Mouse (Mus musculus) midbrain, embryonic 10.5 days (tissue): ENCODE measurements at regions not wholly inside any gene's neighbourhood (a gene's known extent, or its start where the extent isn't known, plus 50 kb on each side); places are given as distances from the start of the nearest gene placed in this dataset.

Source experiments
- DNase-seq: peaks from one replicate; pipeline ENCODE4 v3.0.0-alpha.2; 2017; ENCODE audit warnings: low spot score
- H3K27ac ChIP-seq: fragments of 300-500 bp; sonication (generic); replicated peaks from 2 replicates; pipeline ENCODE4 v1.5.1; 2016; ENCODE audit warnings: mild to moderate bottlenecking
- H3K27me3 ChIP-seq: fragments of 300-500 bp; sonication (generic); 2 replicates; pipeline ENCODE4 v1.6.1; 2016; ENCODE audit warnings: low read depth, mild to moderate bottlenecking; ENCODE audit not compliant: poor library complexity, severe bottlenecking
- H3K36me3 ChIP-seq: fragments of 300-500 bp; sonication (generic); 2 replicates; pipeline ENCODE4 v1.6.1; 2016; ENCODE audit warnings: mild to moderate bottlenecking, moderate library complexity
- H3K4me1 ChIP-seq: fragments of 300-500 bp; sonication (generic); 2 replicates; pipeline ENCODE4 v1.6.1; 2016
- H3K4me3 ChIP-seq: fragments of 300-500 bp; sonication (generic); 2 replicates; pipeline ENCODE4 v1.5.1; 2016; ENCODE audit warnings: mild to moderate bottlenecking, moderate library complexity
- H3K9me3 ChIP-seq: fragments of 300-500 bp; sonication (generic); replicated peaks from 2 replicates; pipeline ENCODE4 v1.6.1; 2016; ENCODE audit warnings: mild to moderate bottlenecking
- WGBS: fragments of 180-500 bp; shearing (Covaris S2); methylation state at CpG from one replicate; pipeline ENCODE4 v1.1.7; 2016; 5-methylcytosine and 5-hydroxymethylcytosine counted together

- Histone ChIP-seq H3K4me1 (no peaks in the 10 kb centered on the region), H3K27me3 (no peaks in the 10 kb centered on the region), H3K27ac (no peak overlapping the region), H3K36me3 (no peaks in the 10 kb centered on the region), H3K9me3 (no peaks in the 10 kb centered on the region), H3K4me3 (no peak overlapping the region)
- 86% methylated on average over 4 of the region's 4 CpGs for whole genome bisulfite sequencing
- DNase-seq = no peak
Observed at GRCm38 (mm10) chr10:67384568-67384958, 99.5 kb upstream of the Nrbf2 start.

- no peaks in the 10 kb centered on the region for H3K4me1 ChIP-seq
- H3K27me3 ChIP-seq = no peaks in the 10 kb centered on the region
- H3K36me3 ChIP-seq = no peaks in the 10 kb centered on the region
- 88% methylated on average over 5 of the region's 5 CpGs for WGBS
- no peaks in the 10 kb centered on the region for H3K9me3 ChIP-seq
- no peak overlapping the region for H3K4me3 ChIP-seq
- H3K27ac ChIP-seq = no peak overlapping the region
- no peak for DNase-seq
Observed at GRCm38 (mm10) chr10:67385966-67386365, 100.9 kb upstream of the Nrbf2 start.

GRCm38 (mm10) chr10:67388755-67389154, 103.7 kb upstream of the Nrbf2 start:
- Histone ChIP-seq H3K27ac (no peak overlapping the region), H3K4me1 (peaks cover 8% of the 10 kb centered on the region; the same call in 1 of the 2 replicates), H3K9me3 (no peaks in the 10 kb centered on the region), H3K27me3 (no peaks in the 10 kb centered on the region), H3K4me3 (no peak overlapping the region), H3K36me3 (no peaks in the 10 kb centered on the region)
- 86% methylated on average over 6 of the region's 6 CpGs for WGBS
- no peak for DNase-seq

- WGBS = 71% methylated on average over 5 of the region's 5 CpGs
- no peaks in the 10 kb centered on the region for H3K4me1 ChIP-seq
- H3K36me3 ChIP-seq = no peaks in the 10 kb centered on the region
- no peaks in the 10 kb centered on the region for H3K27me3 ChIP-seq
- no peaks in the 10 kb centered on the region for H3K9me3 ChIP-seq
- no peak overlapping the region for H3K27ac ChIP-seq
- no peak overlapping the region for H3K4me3 ChIP-seq
- DNase-seq = no peak
Observed at GRCm38 (mm10) chr10:67400434-67400833, 115.3 kb upstream of the Nrbf2 start.

- Histone ChIP-seq H3K4me1 (no peaks in the 10 kb centered on the region), H3K27me3 (no peaks in the 10 kb centered on the region), H3K9me3 (no peaks in the 10 kb centered on the region), H3K27ac (no peak overlapping the region), H3K36me3 (no peaks in the 10 kb centered on the region), H3K4me3 (no peak overlapping the region)
- DNase-seq = no peak
- WGBS = 66% methylated on average over 6 of the region's 6 CpGs
Observed at GRCm38 (mm10) chr10:67401409-67401808, 116.3 kb upstream of the Nrbf2 start.

- H3K27ac ChIP-seq = no peak overlapping the region
- H3K36me3 ChIP-seq = no peaks in the 10 kb centered on the region
- no peaks in the 10 kb centered on the region for H3K27me3 ChIP-seq
- DNase-seq = no peak
- H3K4me1 ChIP-seq = no peaks in the 10 kb centered on the region
- H3K9me3 ChIP-seq = no peaks in the 10 kb centered on the region
- H3K4me3 ChIP-seq = no peak overlapping the region
- WGBS = 90% methylated on average over 8 of the region's 8 CpGs
Observed at GRCm38 (mm10) chr10:67417529-67417928, 117.7 kb upstream of the Egr2 start.

GRCm38 (mm10) chr10:67420761-67421160, 114.5 kb upstream of the Egr2 start:
- H3K36me3 ChIP-seq = no peaks in the 10 kb centered on the region
- H3K4me3 ChIP-seq = no peak overlapping the region
- no peaks in the 10 kb centered on the region for H3K4me1 ChIP-seq
- WGBS = 85% methylated on average over 5 of the region's 5 CpGs
- H3K9me3 ChIP-seq = 0 out of 2 replicates have a peak, but pooled peaks cover 7% of the 10 kb centered on the region
- H3K27ac ChIP-seq = no peak overlapping the region
- no peaks in the 10 kb centered on the region for H3K27me3 ChIP-seq
- DNase-seq = no peak

- Histone ChIP-seq H3K9me3 (0 out of 2 replicates have a peak, but pooled peaks cover 7% of the 10 kb centered on the region), H3K27me3 (no peaks in the 10 kb centered on the region), H3K27ac (no peak overlapping the region), H3K36me3 (no peaks in the 10 kb centered on the region), H3K4me1 (peaks cover 7% of the 10 kb centered on the region; the same call in 1 of the 2 replicates), H3K4me3 (no peak overlapping the region)
- WGBS = 94% methylated on average over 6 of the region's 6 CpGs
- DNase-seq = no peak
Observed at GRCm38 (mm10) chr10:67425407-67425806, 109.9 kb upstream of the Egr2 start.

GRCm38 (mm10) chr10:67427220-67427619, 108.1 kb upstream of the Egr2 start:
- Histone ChIP-seq H3K4me1 (peaks cover 7% of the 10 kb centered on the region; the same call in 1 of the 2 replicates), H3K9me3 (0 out of 2 replicates have a peak, but pooled peaks cover 7% of the 10 kb centered on the region), H3K36me3 (no peaks in the 10 kb centered on the region), H3K27me3 (no peaks in the 10 kb centered on the region), H3K27ac (peak overlapping the region; percentile 49; the same call in 1 of the 2 replicates), H3K4me3 (no peak overlapping the region)
- DNase-seq = peak; percentile 16
- WGBS = 35% methylated on average over 10 of the region's 10 CpGs

GRCm38 (mm10) chr10:67430805-67431204, 104.5 kb upstream of the Egr2 start:
- DNase-seq = no peak
- Histone ChIP-seq H3K4me3 (no peak overlapping the region), H3K4me1 (peaks cover 7% of the 10 kb centered on the region; the same call in 1 of the 2 replicates), H3K9me3 (no peaks in the 10 kb centered on the region), H3K36me3 (no peaks in the 10 kb centered on the region), H3K27ac (no peak overlapping the region), H3K27me3 (no peaks in the 10 kb centered on the region)
- WGBS = 92% methylated on average over 2 of the region's 2 CpGs

GRCm38 (mm10) chr10:67439042-67439635, 96.1 kb upstream of the Egr2 start:
- H3K4me3 ChIP-seq = no peak overlapping the region
- no peaks in the 10 kb centered on the region for H3K4me1 ChIP-seq
- 94% methylated on average over 15 of the region's 15 CpGs for WGBS
- H3K27ac ChIP-seq = no peak overlapping the region
- no peaks in the 10 kb centered on the region for H3K9me3 ChIP-seq
- H3K27me3 ChIP-seq = no peaks in the 10 kb centered on the region
- no peaks in the 10 kb centered on the region for H3K36me3 ChIP-seq
- DNase-seq = no peak

- 86% methylated on average over 5 of the region's 5 CpGs for WGBS
- Histone ChIP-seq H3K4me3 (no peak overlapping the region), H3K36me3 (no peaks in the 10 kb centered on the region), H3K27me3 (no peaks in the 10 kb centered on the region), H3K4me1 (no peaks in the 10 kb centered on the region), H3K9me3 (no peaks in the 10 kb centered on the region), H3K27ac (no peak overlapping the region)
- DNase-seq = no peak
Observed at GRCm38 (mm10) chr10:67439844-67440243, 95.4 kb upstream of the Egr2 start.

- H3K36me3 ChIP-seq = no peaks in the 10 kb centered on the region
- no peaks in the 10 kb centered on the region for H3K9me3 ChIP-seq
- no peaks in the 10 kb centered on the region for H3K27me3 ChIP-seq
- no peaks in the 10 kb centered on the region for H3K4me1 ChIP-seq
- no peak overlapping the region for H3K4me3 ChIP-seq
- H3K27ac ChIP-seq = no peak overlapping the region
- no peak for DNase-seq
- 76% methylated on average over 7 of the region's 7 CpGs for WGBS
Observed at GRCm38 (mm10) chr10:67441243-67441642, 94.0 kb upstream of the Egr2 start.

GRCm38 (mm10) chr10:67448875-67449274, 86.4 kb upstream of the Egr2 start:
- Histone ChIP-seq H3K27me3 (no peaks in the 10 kb centered on the region), H3K9me3 (no peaks in the 10 kb centered on the region)

More at GRCm38 (mm10) chr10:67448875-67449274, 86.4 kb upstream of the Egr2 start:
- Histone ChIP-seq H3K36me3 (no peaks in the 10 kb centered on the region), H3K4me1 (peaks cover 5% of the 10 kb centered on the region), H3K4me3 (no peak overlapping the region), H3K27ac (no peak overlapping the region)
- WGBS = 89% methylated on average over 6 of the region's 6 CpGs
- DNase-seq = no peak
